Mouse (Mus musculus) limb, embryonic 12.5 days (tissue): ENCODE measurements around the gene AI837181. TPM values are rescaled to one million over a fixed set of nuclear protein-coding genes. Genes with fewer than 3 reads are reported as not detected.

Experiments used
- ATAC-seq: fragments of 200-750 bp; cut with Nextera tagmentation; 2 replicates; pipeline ENCODE4 v1.8.0; 2017; ENCODE audit warnings: low read depth, moderate TSS enrichment; ENCODE audit not compliant: insufficient number of reproducible peaks, insufficient read depth, low FRiP score, low TSS enrichment
- H3K27ac ChIP-seq: fragments of 300-500 bp; sonication (generic); 2 replicates; pipeline ENCODE4 v1.5.1; 2016; ENCODE audit warnings: mild to moderate bottlenecking, moderate library complexity
- H3K27me3 ChIP-seq: fragments of 300-500 bp; sonication (generic); 2 replicates; pipeline ENCODE4 v1.6.1; 2016; ENCODE audit warnings: mild to moderate bottlenecking, moderate library complexity
- H3K36me3 ChIP-seq: fragments of 300-500 bp; sonication (generic); 2 replicates; pipeline ENCODE4 v1.6.1; 2016; ENCODE audit warnings: mild to moderate bottlenecking, moderate library complexity
- H3K4me1 ChIP-seq: fragments of 300-500 bp; sonication (generic); replicated peaks from 2 replicates; pipeline ENCODE4 v1.6.1; 2016
- H3K4me2 ChIP-seq: fragments of 300-500 bp; sonication (generic); 2 replicates; pipeline ENCODE4 v1.6.1; 2016; ENCODE audit warnings: mild to moderate bottlenecking, moderate library complexity
- H3K4me3 ChIP-seq: fragments of 300-500 bp; sonication (generic); replicated peaks from 2 replicates; pipeline ENCODE4 v1.5.1; 2016; ENCODE audit warnings: mild to moderate bottlenecking
- H3K9ac ChIP-seq: fragments of 300-500 bp; sonication (generic); replicated peaks from 2 replicates; pipeline ENCODE4 v1.6.1; 2016; ENCODE audit warnings: mild to moderate bottlenecking, moderate library complexity
- H3K9me3 ChIP-seq: fragments of 300-500 bp; sonication (generic); 2 replicates; pipeline ENCODE4 v1.6.1; 2016; ENCODE audit warnings: mild to moderate bottlenecking, moderate library complexity
- WGBS: fragments of 180-500 bp; shearing (Covaris S2); methylation state at CpG from one replicate; pipeline ENCODE4 v1.1.7; 2016; 5-methylcytosine and 5-hydroxymethylcytosine counted together
- polyA plus RNA-seq: library from polyadenylated mRNA; unstranded; fragments of >200 nt; fragmentation: Nextera tagmentation; extraction: Ambion mirVana; gene quantifications from 2 replicates; pipeline ENCODE4 v1.2.1, GENCODE M21; 2016

The AI837181 gene
- 65.0 and 69.1 TPM in 2 replicates for polyA plus RNA-seq

DNA sequence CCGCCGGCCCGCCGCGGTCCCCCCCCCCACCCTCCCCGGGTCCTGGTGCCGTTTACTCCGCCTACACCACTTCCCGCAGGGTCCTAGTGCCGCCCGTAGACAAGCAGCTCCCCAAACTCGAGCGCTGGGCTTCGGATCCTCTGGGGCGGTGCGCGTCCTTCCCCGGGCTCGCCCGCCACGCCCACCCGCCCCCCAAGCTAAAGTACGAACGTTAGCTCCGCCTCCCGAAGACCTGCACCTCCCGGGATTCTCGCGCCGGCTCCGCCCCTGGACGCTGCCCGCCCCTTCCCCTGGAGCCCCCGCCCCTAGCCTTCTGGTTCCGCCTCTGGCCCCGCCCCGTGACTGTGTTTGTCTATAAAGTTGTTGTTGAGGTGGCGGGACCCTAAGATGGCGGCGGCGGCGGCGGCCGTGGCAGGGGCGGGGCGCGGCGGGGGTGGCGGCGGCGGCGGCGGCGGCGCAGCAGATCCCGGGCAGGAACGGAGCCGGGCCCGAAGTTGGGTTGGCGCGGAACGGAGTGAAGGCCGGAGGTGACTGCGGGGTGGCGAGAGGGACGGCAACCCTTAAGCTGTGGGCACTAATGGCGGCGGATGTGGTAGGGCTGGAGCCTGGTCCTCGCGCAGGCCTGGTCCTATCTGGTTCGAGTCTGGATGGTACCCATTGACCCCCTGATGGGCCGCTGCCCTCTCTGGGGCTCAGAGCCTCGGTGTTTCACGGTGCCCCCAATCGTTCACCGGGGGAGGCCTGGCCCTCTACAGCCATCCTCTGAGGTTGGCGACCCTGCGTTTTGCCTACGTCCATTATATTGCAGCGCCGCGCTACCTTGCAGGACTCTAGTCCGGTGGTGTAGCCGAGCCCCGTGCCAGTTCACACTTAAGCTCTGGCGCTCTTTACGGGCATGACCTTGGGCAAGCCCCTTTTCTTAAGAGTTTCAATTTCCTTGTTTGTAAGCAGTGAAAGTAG, at the start of gene AI837181, which contains the start of gene Drap1:
TSS of gene AI837181 (plus strand) at position 363 of the 960 bp plus-strand sequence.
TSS of gene Drap1 (minus strand) at position 198 of the 960 bp plus-strand sequence.
- peak; percentile 91 for ATAC-seq
- H3K27me3 ChIP-seq: no peaks in the 10 kb centered on the region
- H3K4me1 ChIP-seq: peaks cover 27% of the 10 kb centered on the region
- peak within 1 kb of the TSS; percentile 73 for H3K4me2 ChIP-seq
- under 1% methylated on average over 78 of the region's 87 CpGs for WGBS
- peak within 1 kb of the TSS; percentile 95 for H3K9ac ChIP-seq
- peaks cover 71% of the 10 kb centered on the region for H3K36me3 ChIP-seq
- H3K4me3 ChIP-seq: peak within 1 kb of the TSS; percentile 87
- H3K9me3 ChIP-seq: no peaks in the 10 kb centered on the region
- peak within 1 kb of the TSS; percentile 90 for H3K27ac ChIP-seq

- no peak overlapping the region for H3K9ac ChIP-seq
- H3K9me3 ChIP-seq: no peaks in the 10 kb centered on the region
- H3K4me1 ChIP-seq: no peaks in the 10 kb centered on the region
- H3K27ac ChIP-seq: no peak overlapping the region
- no peak overlapping the region for H3K4me3 ChIP-seq
- H3K4me2 ChIP-seq: no peak overlapping the region
- ATAC-seq: no peak
- 91% methylated on average over 1 of the region's 1 CpGs for WGBS
- peaks cover 73% of the 10 kb centered on the region for H3K36me3 ChIP-seq
- no peaks in the 10 kb centered on the region for H3K27me3 ChIP-seq
These were observed 47.5 kb upstream of the AI837181 start for GRCm38 (mm10) chr19:5377446-5377845.

GRCm38 (mm10) chr19:5383326-5383725, 41.6 kb upstream of the AI837181 start:
- no peaks in the 10 kb centered on the region for H3K9me3 ChIP-seq
- no peak overlapping the region for H3K27ac ChIP-seq
- peaks cover 13% of the 10 kb centered on the region for H3K4me1 ChIP-seq
- no peak overlapping the region for H3K4me3 ChIP-seq
- H3K9ac ChIP-seq: no peak overlapping the region
- no peaks in the 10 kb centered on the region for H3K27me3 ChIP-seq
- no peak overlapping the region for H3K4me2 ChIP-seq
- 93% methylated on average over 12 of the region's 12 CpGs for WGBS
- peaks cover 82% of the 10 kb centered on the region for H3K36me3 ChIP-seq
- no peak for ATAC-seq

DNA sequence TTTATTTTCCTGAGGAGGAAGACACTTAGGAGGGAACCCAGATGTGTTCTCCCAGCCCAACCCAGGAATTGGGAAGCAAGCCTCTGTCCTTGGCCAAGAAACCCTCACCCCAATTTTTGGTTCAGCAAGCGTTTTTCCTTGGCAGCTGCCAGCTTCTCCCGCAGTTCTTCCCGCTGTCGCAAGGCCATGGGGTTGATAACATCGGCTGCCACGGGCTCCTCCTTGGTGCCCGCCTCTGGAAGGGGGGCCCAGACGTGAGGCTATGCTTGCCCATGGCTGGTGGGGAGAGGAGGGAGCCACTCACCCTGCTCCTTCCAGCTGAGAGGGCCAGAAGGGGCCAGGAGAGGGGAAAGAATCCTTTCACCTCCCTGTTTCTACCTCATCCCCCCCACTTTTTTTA, 40.2 kb upstream of the AI837181 start:
- Histone ChIP-seq H3K9ac (no peak overlapping the region), H3K4me1 (peaks cover 21% of the 10 kb centered on the region), H3K27ac (no peak overlapping the region), H3K9me3 (no peaks in the 10 kb centered on the region), H3K27me3 (no peaks in the 10 kb centered on the region), H3K4me2 (no peak overlapping the region), H3K36me3 (peaks cover 69% of the 10 kb centered on the region), H3K4me3 (no peak overlapping the region)
- 94% methylated on average over 8 of the region's 8 CpGs for WGBS
- ATAC-seq: no peak

DNA sequence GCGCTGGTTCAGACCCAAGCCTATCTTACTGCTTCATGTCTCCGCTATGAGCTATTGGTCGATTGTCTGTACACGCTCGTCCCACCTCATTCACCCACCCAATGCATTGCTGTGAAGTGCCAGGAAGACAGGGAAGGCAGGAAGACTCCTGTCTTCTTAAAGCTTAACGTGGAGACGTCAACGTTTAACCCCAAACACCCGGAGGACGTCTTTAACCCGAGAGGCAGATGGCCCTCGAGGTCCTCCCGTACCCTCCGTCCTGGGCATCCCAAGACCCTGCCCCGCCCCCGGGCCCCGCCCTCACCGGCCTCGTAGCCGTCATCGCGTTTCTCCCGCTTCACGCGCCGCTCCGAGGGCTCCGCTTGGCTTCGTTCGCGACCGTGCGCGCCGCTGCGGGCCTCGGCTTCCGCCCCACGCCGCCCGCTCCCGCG, 36.9 kb upstream of the AI837181 start:
- under 1% methylated on average over 42 of the region's 43 CpGs for WGBS
- ATAC-seq: no peak
- Histone ChIP-seq H3K9ac (peak overlapping the region; percentile 94), H3K9me3 (no peaks in the 10 kb centered on the region), H3K4me3 (peak overlapping the region; percentile 99), H3K27ac (peak overlapping the region; percentile 81), H3K36me3 (peaks cover 35% of the 10 kb centered on the region), H3K4me1 (peaks cover 29% of the 10 kb centered on the region), H3K4me2 (peak overlapping the region; percentile 93), H3K27me3 (no peaks in the 10 kb centered on the region)

DNA sequence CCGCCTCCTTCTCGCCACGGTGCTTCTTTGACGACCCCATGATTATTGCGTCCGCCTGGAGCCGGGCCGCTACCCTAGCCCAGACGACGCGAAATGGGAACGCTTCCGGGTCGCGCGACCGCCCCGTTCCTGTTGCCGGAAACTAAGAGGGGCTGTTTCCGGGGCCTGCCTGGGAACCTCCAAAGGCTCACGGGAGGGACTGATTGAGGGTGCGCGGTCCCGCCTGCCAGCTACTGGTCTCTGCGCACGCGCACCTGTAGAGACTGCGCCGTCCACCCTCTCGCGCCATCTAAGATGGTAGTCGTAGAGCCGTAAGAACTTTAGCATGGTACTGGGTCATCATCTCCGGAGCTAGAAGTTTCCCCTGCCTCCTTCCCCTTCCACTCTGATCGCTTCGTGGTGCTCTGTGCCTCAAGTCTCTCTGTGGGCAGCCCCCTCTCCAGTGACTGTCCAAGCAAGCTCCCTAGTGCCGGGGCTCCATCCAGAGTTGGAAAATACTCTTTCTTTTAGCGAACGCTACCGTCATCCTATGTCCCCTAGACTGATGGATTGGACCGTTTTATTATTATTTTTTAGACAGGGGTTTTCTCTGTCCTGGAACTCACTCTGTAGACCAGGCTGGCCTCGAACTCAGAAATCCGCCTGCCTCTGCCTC, 36.2 kb upstream of the AI837181 start, which contains the start of gene Sart1:
TSS of gene Sart1 (minus strand) at position 116 of the 655 bp plus-strand sequence.
- WGBS: 2% methylated on average over 43 of the region's 43 CpGs

DNA sequence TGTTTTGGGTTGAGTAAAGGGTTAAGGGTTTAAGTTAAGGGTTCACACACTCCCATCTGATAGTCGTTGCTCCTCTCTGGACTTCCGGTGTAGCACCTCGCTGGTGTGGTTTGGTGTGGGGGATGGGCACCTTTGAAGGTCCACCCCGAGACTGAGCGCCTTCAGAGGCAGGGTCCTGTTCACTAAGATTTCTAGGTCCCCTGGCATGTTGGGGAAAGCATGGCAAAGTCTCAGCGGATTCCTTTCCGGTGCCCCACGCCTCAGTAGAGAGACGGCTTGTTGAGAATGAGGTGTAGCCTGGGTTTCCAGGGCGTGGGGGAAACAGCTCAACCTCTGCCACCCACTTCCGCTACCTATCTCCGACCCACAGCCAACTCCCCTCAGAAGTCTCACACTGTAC, 35.3 kb upstream of the AI837181 start:
- ATAC-seq: no peak
- Histone ChIP-seq H3K27ac (peak overlapping the region; percentile 81), H3K9ac (peak overlapping the region; percentile 94), H3K4me1 (peaks cover 29% of the 10 kb centered on the region), H3K4me3 (peak overlapping the region; percentile 99), H3K9me3 (no peaks in the 10 kb centered on the region), H3K4me2 (peak overlapping the region; percentile 93), H3K27me3 (peaks cover 4% of the 10 kb centered on the region; the same call in 1 of the 2 replicates), H3K36me3 (peaks cover 19% of the 10 kb centered on the region)
- WGBS: 28% methylated on average over 12 of the region's 12 CpGs

More for the DNA sequence above, 36.2 kb upstream of the AI837181 start, which contains the start of gene Sart1:
- Histone ChIP-seq H3K27ac (peak within 1 kb of the TSS; percentile 81), H3K9ac (peak within 1 kb of the TSS; percentile 94), H3K27me3 (no peaks in the 10 kb centered on the region), H3K4me1 (peaks cover 29% of the 10 kb centered on the region), H3K4me3 (peak within 1 kb of the TSS; percentile 99), H3K9me3 (no peaks in the 10 kb centered on the region), H3K4me2 (peak within 1 kb of the TSS; percentile 93), H3K36me3 (peaks cover 29% of the 10 kb centered on the region)
- peak; percentile 95 for ATAC-seq

DNA sequence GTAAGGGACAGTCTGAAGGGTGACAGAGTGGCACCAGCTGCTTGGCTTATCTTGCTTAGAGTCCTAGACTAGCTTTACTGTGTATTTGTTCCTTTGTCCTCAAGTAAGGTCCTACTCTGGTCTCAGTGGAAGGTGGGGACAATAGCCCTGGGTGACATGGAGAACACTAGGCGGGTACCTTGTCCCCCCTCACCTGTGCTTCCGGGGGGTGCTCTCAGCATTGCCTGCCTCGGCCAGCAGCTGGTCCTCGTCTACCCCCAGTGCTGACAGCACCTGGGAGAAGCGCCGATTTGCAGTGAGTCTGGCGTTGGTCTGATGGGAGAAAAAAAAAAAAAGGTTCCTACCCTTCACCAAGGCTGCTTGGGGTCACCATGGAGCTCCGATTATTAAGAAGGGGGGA, 34.5 kb upstream of the AI837181 start:
- WGBS: 76% methylated on average over 8 of the region's 8 CpGs
- ATAC-seq: no peak
- Histone ChIP-seq H3K4me1 (peaks cover 29% of the 10 kb centered on the region), H3K4me3 (peak overlapping the region; percentile 99), H3K9ac (peak overlapping the region; percentile 94), H3K4me2 (peak overlapping the region; percentile 93), H3K36me3 (peaks cover 12% of the 10 kb centered on the region), H3K27me3 (peaks cover 4% of the 10 kb centered on the region; the same call in 1 of the 2 replicates), H3K9me3 (no peaks in the 10 kb centered on the region), H3K27ac (peak overlapping the region; percentile 81)

DNA sequence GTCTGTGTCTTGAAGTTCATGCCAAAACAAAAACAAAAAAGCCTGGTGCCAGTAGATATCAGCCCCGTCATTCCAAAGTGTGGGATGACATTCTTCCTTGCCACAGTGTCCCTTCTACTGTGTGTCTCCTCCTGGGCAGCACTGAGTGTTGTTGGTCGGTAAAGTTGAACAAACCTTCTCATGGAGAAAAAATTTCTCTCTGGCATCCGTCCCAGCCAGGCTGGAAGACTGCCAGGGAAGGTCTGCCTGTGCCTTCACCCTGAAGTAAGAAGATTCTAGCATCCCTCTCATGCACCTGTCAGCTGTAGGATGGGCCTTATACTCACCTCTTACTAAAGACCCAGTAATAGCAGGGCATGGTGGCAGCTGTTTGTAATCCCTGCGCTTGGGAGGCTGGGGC, 32.1 kb upstream of the AI837181 start:
- no peak overlapping the region for H3K9ac ChIP-seq

DNA sequence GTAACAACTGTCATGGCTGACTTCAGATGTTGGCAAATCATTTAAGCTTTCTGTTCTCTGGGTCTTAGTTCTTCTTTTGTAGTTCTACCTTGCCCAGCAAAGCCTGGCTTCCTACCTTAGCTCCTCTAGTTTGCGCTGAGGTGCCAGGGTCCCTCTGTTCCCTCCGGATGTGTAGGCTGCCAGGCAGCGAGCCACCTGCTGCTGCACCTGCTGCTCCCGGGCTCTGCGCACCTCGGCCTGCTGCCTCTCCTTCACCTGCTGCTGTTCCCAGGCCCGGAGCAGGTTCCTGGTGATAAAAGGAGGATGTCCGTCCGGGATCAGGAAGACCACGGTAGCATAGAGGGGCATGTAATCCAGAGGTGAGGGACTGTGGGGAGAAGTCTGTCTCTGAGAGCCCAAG, 30.8 kb upstream of the AI837181 start:
- H3K4me1 ChIP-seq: peaks cover 14% of the 10 kb centered on the region
- no peaks in the 10 kb centered on the region for H3K36me3 ChIP-seq
- no peak overlapping the region for H3K4me3 ChIP-seq
- WGBS: 47% methylated on average over 10 of the region's 10 CpGs
- no peaks in the 10 kb centered on the region for H3K9me3 ChIP-seq
- H3K9ac ChIP-seq: 0 out of 2 replicates have a peak overlapping the region, but pooled peaks have one; percentile 3
- ATAC-seq: no peak
- peaks cover 4% of the 10 kb centered on the region; the same call in 1 of the 2 replicates for H3K27me3 ChIP-seq
- H3K27ac ChIP-seq: no peak overlapping the region
- H3K4me2 ChIP-seq: no peak overlapping the region

More for the DNA sequence above, 32.1 kb upstream of the AI837181 start:
- Histone ChIP-seq H3K27me3 (peaks cover 4% of the 10 kb centered on the region; the same call in 1 of the 2 replicates), H3K4me3 (no peak overlapping the region), H3K27ac (no peak overlapping the region), H3K9me3 (no peaks in the 10 kb centered on the region), H3K4me2 (no peak overlapping the region), H3K36me3 (no peaks in the 10 kb centered on the region), H3K4me1 (peaks cover 16% of the 10 kb centered on the region)
- WGBS: 84% methylated on average over 4 of the region's 4 CpGs
- no peak for ATAC-seq

DNA sequence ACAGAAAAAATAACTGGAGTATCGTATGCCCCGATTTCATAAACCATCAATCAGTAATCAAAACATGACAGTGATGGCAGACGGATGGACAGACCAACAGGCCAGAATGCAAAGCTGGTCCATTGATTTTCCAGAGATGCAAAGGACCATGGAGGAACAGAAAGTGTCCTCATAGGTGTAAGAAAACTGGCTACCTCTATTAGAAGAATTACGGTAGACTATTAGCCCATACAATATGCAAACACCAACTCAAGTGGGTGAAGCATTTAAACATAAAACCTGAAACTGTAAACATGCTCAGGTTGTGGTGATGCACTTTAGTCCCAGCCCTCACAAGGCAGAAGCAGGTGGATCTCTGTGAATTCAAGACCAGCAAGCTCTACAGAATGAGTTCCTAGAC, 29.6 kb upstream of the AI837181 start:
- no peak for ATAC-seq
- WGBS: 69% methylated on average over 4 of the region's 4 CpGs

More for the DNA sequence above, 29.6 kb upstream of the AI837181 start:
- Histone ChIP-seq H3K9me3 (no peaks in the 10 kb centered on the region), H3K4me1 (peaks cover 1% of the 10 kb centered on the region), H3K4me2 (no peak overlapping the region), H3K27me3 (peaks cover 4% of the 10 kb centered on the region; the same call in 1 of the 2 replicates), H3K36me3 (no peaks in the 10 kb centered on the region), H3K9ac (no peak overlapping the region), H3K4me3 (no peak overlapping the region), H3K27ac (no peak overlapping the region)
